Mouse (Mus musculus) C2C12 (cell line): ENCODE measurements around the gene Dynlt3. TPM values are rescaled to one million over a fixed set of nuclear protein-coding genes. Genes with fewer than 3 reads are reported as not detected.
"Not testable (repeated sequence)": the region's sequence is repeated elsewhere in the genome, so short reads cannot be mapped to it uniquely, and the experiment has no call there.

Experiments used
- H3K27me3 ChIP-seq: one replicate; pipeline ENCODE4 v1.6.1; 2011; ENCODE audit not compliant: control insufficient read depth, insufficient read depth, insufficient read length
- H3K36me3 ChIP-seq: one replicate; pipeline ENCODE4 v1.6.1; 2011; ENCODE audit not compliant: control insufficient read depth, insufficient read depth
- H3K4me3 ChIP-seq: one replicate; pipeline ENCODE4 v1.5.1; 2011; ENCODE audit warnings: mild to moderate bottlenecking, control low read depth; ENCODE audit not compliant: poor library complexity, insufficient read depth, severe bottlenecking
- H3K79me2 ChIP-seq: one replicate; pipeline ENCODE4 v1.6.1; 2011; ENCODE audit not compliant: control insufficient read depth, insufficient read depth
- H3K79me3 ChIP-seq: one replicate; pipeline ENCODE4 v1.6.1; 2011; ENCODE audit warnings: low read depth, control low read depth
- H3ac ChIP-seq: one replicate; pipeline ENCODE3; 2011; ENCODE audit warnings: low read depth; ENCODE audit not compliant: control insufficient read depth, insufficient read length
- CEBPB ChIP-seq: IDR thresholded peaks from one replicate; pipeline ENCODE4 v1.6.1; 2011; ENCODE audit warnings: low read depth, mild to moderate bottlenecking, control low read depth, moderate library complexity
- CTCF ChIP-seq: IDR thresholded peaks from one replicate; pipeline ENCODE4 v1.5.1; 2011; ENCODE audit not compliant: control insufficient read depth, insufficient read depth, insufficient read length
- FOSL1 ChIP-seq: IDR thresholded peaks from one replicate; pipeline ENCODE4 v1.8.0; 2011; ENCODE audit warnings: mild to moderate bottlenecking, low read length; ENCODE audit not compliant: poor library complexity, insufficient read depth, severe bottlenecking
- MAX ChIP-seq: IDR thresholded peaks from one replicate; pipeline ENCODE4 v1.6.1; 2011; ENCODE audit warnings: mild to moderate bottlenecking, control low read depth
- MYOD1 ChIP-seq: IDR thresholded peaks from one replicate; pipeline ENCODE4 v1.6.1; 2011; ENCODE audit warnings: low read depth; ENCODE audit not compliant: control insufficient read depth, insufficient read length
- MYOG ChIP-seq: IDR thresholded peaks from one replicate; pipeline ENCODE4 v1.6.1; 2011; ENCODE audit not compliant: control insufficient read depth, insufficient read length; ENCODE audit errors: extremely low read depth
- USF1 ChIP-seq: IDR thresholded peaks from one replicate; pipeline ENCODE4 v1.6.1; 2011; ENCODE audit warnings: low read depth, mild to moderate bottlenecking, control low read depth, moderate library complexity
- long read RNA-seq, 2 experiments: library from polyadenylated mRNA; unstranded; transcript quantifications; one replicate each; pipeline ENCODE4 v2.0.0; 2019 to 2020
- polyA plus RNA-seq: library from polyadenylated mRNA; unstranded; fragments of >200 nt; fragmentation: generic; extraction: Trizol; gene quantifications from one replicate; pipeline ENCODE4 v1.2.1, GENCODE M21; 2012; ENCODE audit warnings: missing spikeins

The Dynlt3 gene
- polyA plus RNA-seq, result 25.4 TPM
- long read RNA-seq, experiment 1, transcript Dynlt3-201 (5 exons, 2,176 nt), result major isoform, 114 of 132 reads
- long read RNA-seq, experiment 1, partial matches to known transcripts, result 5 of 132 reads
- long read RNA-seq, experiment 1, other reads (novel, unspliced or antisense), result 13 of 132 reads
- long read RNA-seq, experiment 2, transcript Dynlt3-201 (5 exons, 2,176 nt), result major isoform, 292 of 297 reads
- long read RNA-seq, experiment 2, partial matches to known transcripts, result 0 of 297 reads
- long read RNA-seq, experiment 2, other reads (novel, unspliced or antisense), result 3 of 297 reads

DNA sequence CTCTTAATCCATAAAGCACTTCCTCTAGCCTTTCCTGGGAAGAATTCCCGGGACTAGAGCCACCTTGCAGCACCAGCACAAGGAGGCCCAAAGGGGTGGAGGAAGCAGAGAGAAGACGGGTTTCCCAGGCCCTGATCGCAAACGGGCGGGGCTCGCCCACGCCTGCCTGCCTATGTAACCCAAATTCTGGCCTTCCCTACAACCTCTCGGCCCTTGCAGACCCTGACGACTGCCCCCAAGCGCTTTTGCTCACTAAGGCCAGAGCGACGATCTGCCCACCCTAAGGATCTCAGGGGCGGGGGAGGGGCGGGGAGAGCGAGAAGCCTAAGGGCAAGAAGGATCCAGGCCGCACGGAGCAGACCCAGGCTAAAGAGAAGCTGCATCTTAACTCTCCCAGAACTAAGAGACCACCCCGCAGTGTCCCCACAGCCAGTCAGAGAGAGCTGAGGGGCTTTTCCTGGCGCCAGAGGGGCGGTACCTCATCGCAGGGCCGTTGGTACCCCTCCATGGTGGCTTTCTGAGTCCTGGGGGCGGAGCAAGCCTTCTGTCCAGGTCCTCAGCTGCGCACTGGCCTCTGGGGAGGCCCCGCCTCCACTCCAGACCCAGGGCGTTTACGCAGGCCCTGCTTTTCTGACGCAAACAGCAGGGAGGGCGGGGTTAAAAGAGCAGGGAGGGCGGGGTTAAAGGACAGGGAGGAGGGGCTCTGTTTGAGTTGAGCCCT lies at the start of gene Dynlt3:
Gene Dynlt3 (minus strand): TSS at position 613 of the 721 bp plus-strand sequence.
- Histone ChIP-seq H3K79me2 (peaks cover 31% of the 10 kb centered on the region), H3ac (peak within 1 kb of the TSS; percentile 31), H3K79me3 (peaks cover 10% of the 10 kb centered on the region), H3K36me3 (peaks cover 4% of the 10 kb centered on the region), H3K27me3 (no peaks in the 10 kb centered on the region), H3K4me3 (peak within 1 kb of the TSS; percentile 34)
- no peak for TF ChIP-seq USF1
- no peak for TF ChIP-seq MYOD1
- TF ChIP-seq FOSL1, result no peak
- no peak for TF ChIP-seq CEBPB

DNA sequence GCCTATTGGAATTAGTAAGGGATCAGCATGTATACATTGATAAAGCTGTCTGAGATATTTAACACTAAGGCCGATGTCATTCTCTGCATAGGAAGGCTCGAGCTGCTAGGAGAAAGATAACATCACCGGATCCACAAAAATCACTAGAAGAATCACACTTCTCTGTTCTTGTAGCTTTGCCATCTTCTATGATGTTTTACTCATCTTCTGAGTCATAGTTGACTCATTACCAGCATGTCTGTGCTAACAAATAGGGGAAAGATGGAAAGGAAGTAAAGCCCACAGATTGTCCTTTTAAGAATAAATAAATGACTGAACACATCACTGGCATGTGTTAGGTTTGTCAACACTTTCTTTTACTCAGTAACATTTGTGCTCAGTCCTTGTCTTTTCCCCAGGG lies 37.0 kb upstream of the Dynlt3 start:
- H3K79me3 ChIP-seq, result no peaks in the 10 kb centered on the region

GRCm38 (mm10) chrX:9695997-9696396 lies 33.2 kb upstream of the Dynlt3 start:
- Histone ChIP-seq H3K27me3 (no peaks in the 10 kb centered on the region), H3K36me3 (no peaks in the 10 kb centered on the region), H3K79me3 (no peaks in the 10 kb centered on the region), H3ac (no peak overlapping the region), H3K4me3 (no peak overlapping the region), H3K79me2 (no peaks in the 10 kb centered on the region)
- TF ChIP-seq MYOG (no peak), MYOD1 (no peak), FOSL1 (no peak), CTCF (no peak), USF1 (no peak)

More for the DNA sequence above, 37.0 kb upstream of the Dynlt3 start:
- TF ChIP-seq MYOD1, result peak; percentile 2
- TF ChIP-seq CEBPB, result no peak
- TF ChIP-seq FOSL1, result peak; percentile 81
- H3ac ChIP-seq, result no peak overlapping the region
- no peak overlapping the region for H3K4me3 ChIP-seq
- H3K36me3 ChIP-seq, result no peaks in the 10 kb centered on the region
- no peaks in the 10 kb centered on the region for H3K79me2 ChIP-seq
- no peaks in the 10 kb centered on the region for H3K27me3 ChIP-seq

GRCm38 (mm10) chrX:9672040-9672439 lies 9.2 kb upstream of the Dynlt3 start:
- no peak overlapping the region for H3K4me3 ChIP-seq
- TF ChIP-seq FOSL1 (no peak), MAX (no peak), USF1 (no peak), CTCF (no peak), MYOD1 (no peak), MYOG (no peak), CEBPB (no peak)

DNA sequence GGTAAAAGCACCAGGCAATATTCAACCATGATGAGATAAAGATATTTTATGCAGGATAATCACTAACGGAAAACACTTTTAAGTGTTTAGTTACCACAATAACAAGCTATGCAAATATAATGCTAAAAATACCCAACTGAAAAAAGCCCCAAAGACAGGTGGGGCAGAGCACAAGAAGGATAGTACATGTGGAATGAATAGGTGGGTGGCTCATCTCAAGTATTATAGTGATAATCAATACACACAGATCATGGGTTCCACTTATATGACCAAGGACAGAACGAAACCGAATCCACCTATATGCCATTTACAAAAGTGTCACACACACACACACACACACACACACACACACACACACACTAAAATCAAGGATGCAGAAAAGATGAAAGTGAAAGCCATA lies 8.6 kb upstream of the Dynlt3 start:
- no peaks in the 10 kb centered on the region for H3K36me3 ChIP-seq
- H3K79me3 ChIP-seq, result no peaks in the 10 kb centered on the region
- H3ac ChIP-seq, result no peak overlapping the region
- H3K27me3 ChIP-seq, result no peaks in the 10 kb centered on the region
- no peaks in the 10 kb centered on the region for H3K79me2 ChIP-seq
- TF ChIP-seq CTCF, result no peak
- no peak for TF ChIP-seq MYOD1
- TF ChIP-seq CEBPB, result no peak
- TF ChIP-seq MAX, result no peak
- no peak for TF ChIP-seq FOSL1
- no peak for TF ChIP-seq MYOG
- TF ChIP-seq USF1, result no peak
- no peak overlapping the region for H3K4me3 ChIP-seq

More at GRCm38 (mm10) chrX:9672040-9672439, 9.2 kb upstream of the Dynlt3 start:
- no peaks in the 10 kb centered on the region for H3K79me2 ChIP-seq
- H3K36me3 ChIP-seq, result no peaks in the 10 kb centered on the region
- no peaks in the 10 kb centered on the region for H3K79me3 ChIP-seq
- no peaks in the 10 kb centered on the region for H3K27me3 ChIP-seq
- no peak overlapping the region for H3ac ChIP-seq

DNA sequence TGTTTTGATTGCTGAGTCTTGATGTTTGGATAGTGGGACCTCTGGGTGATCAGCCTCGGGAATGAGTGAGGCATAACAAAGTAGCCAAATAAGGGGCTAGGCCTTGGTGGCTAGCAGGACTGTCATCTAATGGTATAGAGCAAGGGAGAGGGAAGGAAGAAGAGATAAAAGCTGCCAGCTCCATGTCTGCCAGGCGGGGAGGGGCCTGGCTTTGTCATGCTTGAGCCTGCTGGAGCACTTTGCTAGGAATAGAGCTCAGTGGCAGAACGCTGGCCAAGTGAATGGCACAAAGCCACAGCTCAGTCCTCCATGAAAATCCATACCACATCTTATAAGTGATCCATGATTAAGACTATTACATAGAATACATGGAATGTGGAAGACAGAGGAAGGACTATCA lies 10.0 kb downstream of the Dynlt3 start:
- H3K36me3 ChIP-seq, result no peaks in the 10 kb centered on the region
- H3K79me2 ChIP-seq, result no peaks in the 10 kb centered on the region
- no peak overlapping the region for H3ac ChIP-seq
- no peak for TF ChIP-seq FOSL1
- TF ChIP-seq MYOG, result no peak
- no peak for TF ChIP-seq MAX
- no peak for TF ChIP-seq MYOD1
- TF ChIP-seq CTCF, result no peak
- no peak for TF ChIP-seq CEBPB
- no peak for TF ChIP-seq USF1
- no peak overlapping the region for H3K4me3 ChIP-seq
- H3K79me3 ChIP-seq, result no peaks in the 10 kb centered on the region
- no peaks in the 10 kb centered on the region for H3K27me3 ChIP-seq

GRCm38 (mm10) chrX:9640594-9640993 lies 22.2 kb downstream of the Dynlt3 start:
- not testable (repeated sequence) for H3K27me3 ChIP-seq, H3K4me3 ChIP-seq, H3K36me3 ChIP-seq, H3ac ChIP-seq, H3K79me2 ChIP-seq, H3K79me3 ChIP-seq

DNA sequence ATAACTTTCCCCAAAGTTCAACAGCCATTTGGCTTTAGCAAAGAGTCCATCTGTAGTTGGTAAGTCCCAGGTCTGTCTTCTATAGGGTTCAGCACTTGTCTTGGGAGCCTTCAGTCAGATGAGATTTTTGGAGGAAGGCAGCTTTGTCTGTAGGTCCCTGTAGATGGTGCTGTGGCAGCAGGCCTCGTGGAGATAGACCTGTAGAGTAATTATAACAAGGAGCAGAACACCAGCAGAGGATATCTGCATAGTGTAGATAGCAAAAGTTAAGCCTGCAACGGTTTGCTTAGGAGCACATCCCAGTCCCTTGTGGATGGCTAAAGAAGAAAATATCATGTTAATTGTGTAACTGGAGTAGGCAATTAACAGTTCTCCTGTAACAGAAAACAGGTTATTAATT lies 22.7 kb downstream of the Dynlt3 start:
- not testable (repeated sequence) for H3K36me3 ChIP-seq, H3K79me3 ChIP-seq, H3K27me3 ChIP-seq, H3K79me2 ChIP-seq, H3ac ChIP-seq, H3K4me3 ChIP-seq
